ENCODE assay signal across 7 mouse cellular contexts in the genomic region with DNA sequence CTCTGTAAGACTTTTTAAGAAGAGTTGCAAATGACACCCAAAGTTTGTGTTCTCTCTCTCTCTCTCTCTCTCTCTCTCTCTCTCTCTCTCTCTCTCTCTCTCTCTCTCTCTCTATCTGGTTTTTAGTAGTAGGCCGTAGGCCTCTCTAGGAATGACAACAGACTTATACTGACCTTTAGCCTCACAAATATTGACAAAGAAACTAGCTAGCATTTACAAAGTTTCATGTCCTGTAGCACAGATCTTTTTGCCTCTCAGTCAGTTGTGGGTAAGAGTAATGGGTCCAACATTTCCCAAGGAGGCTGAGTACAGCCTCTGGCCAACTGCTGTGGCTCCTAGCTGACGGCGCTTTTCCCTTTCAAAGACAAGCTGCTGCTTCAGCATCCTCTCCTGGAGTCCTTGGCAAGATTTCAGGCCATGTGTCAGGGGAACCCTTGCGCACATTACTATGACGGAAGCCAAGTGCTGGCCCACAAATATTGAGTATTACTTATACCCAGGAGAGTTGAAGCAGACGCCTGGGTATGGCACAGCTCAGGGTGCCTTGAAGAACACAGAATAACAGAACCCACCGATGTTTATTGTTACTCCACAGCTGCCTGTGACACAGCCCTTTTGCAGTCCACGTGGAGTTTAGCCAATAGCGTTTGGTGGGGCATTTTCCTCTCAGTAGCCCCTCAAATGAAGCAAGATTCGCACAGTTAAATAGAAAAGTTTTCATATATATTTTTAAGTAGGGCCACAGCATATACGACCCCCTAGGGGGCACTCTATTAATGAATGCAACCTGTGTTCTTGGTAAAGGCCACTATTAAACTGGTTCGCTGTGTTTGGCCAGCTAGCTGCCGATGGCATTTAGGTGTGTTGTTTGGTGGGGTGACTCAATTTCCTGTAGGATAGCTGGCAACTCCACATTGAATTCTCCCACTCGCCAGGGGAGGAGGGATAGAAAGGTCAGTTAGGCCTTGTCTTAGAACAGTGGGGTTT.
DNase-seq lines count a peak whose midpoint lies in the region; ATAC-seq and TF ChIP-seq lines count a peak whose summit lies in the region.

No protein-coding gene starts in this region.

- H3K27me3 ChIP-seq in kidney, adult 2 months (replicated peaks; ENCODE audit: control insufficient read depth, insufficient read depth, low read length), result no peaks in the 10 kb centered on the region
- H3K27me3 ChIP-seq in kidney, embryonic 14.5 days (ENCODE audit: control insufficient read depth, insufficient read depth, low read length), result no peaks in the 10 kb centered on the region
- H3K27me3 ChIP-seq in embryonic facial prominence, embryonic 10.5 days (replicated peaks; ENCODE audit: low read depth, poor library complexity, severe bottlenecking), result peaks cover 27% of the 10 kb centered on the region
- H3K27me3 ChIP-seq in limb, embryonic 14.5 days (ENCODE audit: control insufficient read depth, insufficient read depth, low read length), result no peaks in the 10 kb centered on the region

- H3K4me2 ChIP-seq in kidney, embryonic 14.5 days (replicated peaks; ENCODE audit: low read depth, low read length), result no peak overlapping the region
- H3K4me2 ChIP-seq in limb, embryonic 14.5 days (replicated peaks; ENCODE audit: low read depth, low read length, severe bottlenecking), result no peak overlapping the region

- WGBS in kidney, adult 2 months, result 70% methylated on average over 14 of the region's 14 CpGs
- WGBS in kidney, embryonic 14.5 days, result 70% methylated on average over 14 of the region's 14 CpGs
- 74% methylated on average over 14 of the region's 14 CpGs for WGBS in embryonic facial prominence, embryonic 10.5 days
- WGBS in limb, embryonic 14.5 days, result 26% methylated on average over 14 of the region's 14 CpGs

- TF ChIP-seq CTCF in kidney, adult 2 months (conservative IDR thresholded peaks at IDR 0.05; ENCODE audit: insufficient read depth, insufficient read length, low read depth, low read length), result no peak

- intact Hi-C loops in left cerebral cortex, postnatal 36 days (cut with DNase I), result loop anchor here (5.0 to 10.0 kb wide), 2 partner anchors 77 to 285 kb away; no protein-coding TSS in a partner anchor

- no peak overlapping the region for H3K27ac ChIP-seq in kidney, adult 2 months (ENCODE audit: insufficient read depth, low read depth, low read length)
- H3K27ac ChIP-seq in kidney, embryonic 14.5 days (ENCODE audit: low read depth, low read length), result no peak overlapping the region
- H3K27ac ChIP-seq in embryonic facial prominence, embryonic 10.5 days (replicated peaks), result 0 out of 2 replicates have a peak overlapping the region, but pooled peaks have one; percentile 30
- H3K27ac ChIP-seq in limb, embryonic 14.5 days (replicated peaks; ENCODE audit: low read depth, low read length), result no peak overlapping the region

- H3K9me3 ChIP-seq in kidney, embryonic 14.5 days (ENCODE audit: control insufficient read depth, low read length), result no peaks in the 10 kb centered on the region
- H3K9me3 ChIP-seq in embryonic facial prominence, embryonic 10.5 days, result no peaks in the 10 kb centered on the region
- H3K9me3 ChIP-seq in limb, embryonic 14.5 days (ENCODE audit: control insufficient read depth, low read length), result no peaks in the 10 kb centered on the region

- no peaks in the 10 kb centered on the region for H3K36me3 ChIP-seq in kidney, adult 2 months (ENCODE audit: control insufficient read depth, insufficient read depth, low read length)
- H3K36me3 ChIP-seq in kidney, embryonic 14.5 days (ENCODE audit: control insufficient read depth, insufficient read depth, low read length), result no peaks in the 10 kb centered on the region
- H3K36me3 ChIP-seq in embryonic facial prominence, embryonic 10.5 days (replicated peaks), result no peaks in the 10 kb centered on the region
- H3K36me3 ChIP-seq in limb, embryonic 14.5 days (ENCODE audit: control insufficient read depth, insufficient read depth, low read length), result no peaks in the 10 kb centered on the region

- TF ChIP-seq POLR2A in kidney, adult 2 months (IDR thresholded peaks at IDR 0.05; ENCODE audit: low read depth, low read length), result no peak
- TF ChIP-seq POLR2A in limb, embryonic 14.5 days (IDR thresholded peaks at IDR 0.05; ENCODE audit: borderline replicate concordance, extremely low read depth, insufficient read depth, insufficient read length), result no peak

- no peak overlapping the region for H3K4me3 ChIP-seq in kidney, adult 2 months (ENCODE audit: insufficient read depth, low read depth, low read length)
- no peak overlapping the region for H3K4me3 ChIP-seq in kidney, embryonic 14.5 days (ENCODE audit: low read length)
- no peak overlapping the region for H3K4me3 ChIP-seq in embryonic facial prominence, embryonic 10.5 days
- H3K4me3 ChIP-seq in limb, embryonic 14.5 days (replicated peaks; ENCODE audit: low read length), result no peak overlapping the region

- ATAC-seq in kidney, embryonic 14.5 days (ENCODE audit: low FRiP score, low TSS enrichment), result no peak
- no peak for ATAC-seq in limb, embryonic 14.5 days (ENCODE audit: low FRiP score, low read depth)

- H3K4me1 ChIP-seq in kidney, adult 2 months (ENCODE audit: control insufficient read depth, insufficient read depth, low read length), result no peaks in the 10 kb centered on the region
- H3K4me1 ChIP-seq in kidney, embryonic 14.5 days (ENCODE audit: control insufficient read depth, insufficient read depth, low read length), result no peaks in the 10 kb centered on the region
- peaks cover 43% of the 10 kb centered on the region for H3K4me1 ChIP-seq in embryonic facial prominence, embryonic 10.5 days
- H3K4me1 ChIP-seq in limb, embryonic 14.5 days (ENCODE audit: control insufficient read depth, insufficient read depth, low read length), result peaks cover 33% of the 10 kb centered on the region

- no peak overlapping the region for H3K9ac ChIP-seq in kidney, embryonic 14.5 days (ENCODE audit: low read depth, low read length)
- no peak overlapping the region for H3K9ac ChIP-seq in limb, embryonic 14.5 days (ENCODE audit: low read depth, low read length, severe bottlenecking)

- peak; percentile 74 for DNase-seq in kidney, adult 2 months
- DNase-seq in brain, adult 2 months (ENCODE audit: low read depth, low spot score), result peak; percentile 74
- DNase-seq in embryonic facial prominence, embryonic 10.5 days (ENCODE audit: low spot score), result no peak
- DNase-seq in limb, embryonic 14.5 days (ENCODE audit: low spot score), result peak; percentile 58
- DNase-seq in urinary bladder, postnatal 4 days (ENCODE audit: low spot score in 2 of 2), result no peak
- no peak for DNase-seq in left cerebral cortex, postnatal 36 days (ENCODE audit: low spot score in 2 of 2)

Comparison
In these comparisons a context has a peak if more than half of its experiments do, and no peak if none do; other contexts are left out.
1. DNase-seq: peak in kidney, adult 2 months (single experiment), brain, adult 2 months (single experiment) and limb, embryonic 14.5 days (single experiment); none in embryonic facial prominence, embryonic 10.5 days (single experiment), urinary bladder, postnatal 4 days (0 of 2) and left cerebral cortex, postnatal 36 days (0 of 2).